Comparison of ENCODE assay signal across 8 mouse cellular contexts in genomic region chr2:35582341-35582941, GRCm38 (mm10). TPM values are rescaled to one million over a fixed set of nuclear protein-coding genes. Genes with fewer than 3 reads are reported as not detected.
A peak's percentile ranks its signal among the peaks of the same experiment; 100 is the strongest.
DNase-seq lines count a peak whose midpoint lies in the region; ATAC-seq and TF ChIP-seq lines count a peak whose summit lies in the region.

No protein-coding gene starts in this region.

- peak; percentile 53 for ATAC-seq in embryonic facial prominence, embryonic 15.5 days (ENCODE audit: insufficient number of reproducible peaks, low FRiP score, low TSS enrichment, low read depth)
- peak; percentile 48; the same call in 1 of the 2 replicates for ATAC-seq in heart, embryonic 13.5 days (ENCODE audit: extremely low read depth, insufficient number of reproducible peaks, low FRiP score, low TSS enrichment)
- ATAC-seq in kidney, embryonic 16.5 days (ENCODE audit: low FRiP score, low TSS enrichment) = peak; percentile 81
- ATAC-seq in liver, embryonic 14.5 days (ENCODE audit: insufficient read depth) = peak; percentile 62; the same call in 1 of the 2 replicates
- no peak for ATAC-seq in megakaryocyte-erythroid progenitor cell, adult 5-6 weeks (replicated peaks; ENCODE audit: low FRiP score, low TSS enrichment, poor library complexity, severe bottlenecking)

- H3K36me3 ChIP-seq in spleen, adult 2 months (ENCODE audit: control insufficient read depth, insufficient read depth, low read length) = no peaks in the 10 kb centered on the region
- no peaks in the 10 kb centered on the region for H3K36me3 ChIP-seq in embryonic facial prominence, embryonic 15.5 days
- H3K36me3 ChIP-seq in heart, embryonic 13.5 days = no peaks in the 10 kb centered on the region
- no peaks in the 10 kb centered on the region for H3K36me3 ChIP-seq in kidney, embryonic 16.5 days (ENCODE audit: insufficient read depth, low read length)
- H3K36me3 ChIP-seq in liver, embryonic 14.5 days (replicated peaks; ENCODE audit: control insufficient read depth, insufficient read depth, low read depth) = no peaks in the 10 kb centered on the region

- peak overlapping the region; percentile 50 for H3K9ac ChIP-seq in embryonic facial prominence, embryonic 15.5 days
- peak overlapping the region; percentile 93 for H3K9ac ChIP-seq in heart, embryonic 13.5 days
- peak overlapping the region; percentile 86 for H3K9ac ChIP-seq in kidney, embryonic 16.5 days (replicated peaks; ENCODE audit: low read length)
- no peak overlapping the region for H3K9ac ChIP-seq in liver, embryonic 14.5 days (replicated peaks)

- H3K27ac ChIP-seq in spleen, adult 2 months (ENCODE audit: insufficient read depth, low read length) = no peak overlapping the region
- H3K27ac ChIP-seq in embryonic facial prominence, embryonic 15.5 days (replicated peaks) = peak overlapping the region; percentile 82
- H3K27ac ChIP-seq in heart, embryonic 13.5 days (replicated peaks) = peak overlapping the region; percentile 98
- H3K27ac ChIP-seq in kidney, embryonic 16.5 days (ENCODE audit: low read length) = peak overlapping the region; percentile 84
- no peak overlapping the region for H3K27ac ChIP-seq in liver, embryonic 14.5 days
- no peak overlapping the region for H3K27ac ChIP-seq in olfactory bulb, adult 2 months (ENCODE audit: insufficient read depth, low read depth, low read length)

- peaks cover 12% of the 10 kb centered on the region for H3K27me3 ChIP-seq in spleen, adult 2 months (ENCODE audit: control insufficient read depth, insufficient read depth, low read length)
- no peaks in the 10 kb centered on the region for H3K27me3 ChIP-seq in embryonic facial prominence, embryonic 15.5 days
- H3K27me3 ChIP-seq in heart, embryonic 13.5 days (replicated peaks) = peaks cover 54% of the 10 kb centered on the region
- peaks cover 8% of the 10 kb centered on the region for H3K27me3 ChIP-seq in kidney, embryonic 16.5 days (ENCODE audit: insufficient read depth, low read length)
- H3K27me3 ChIP-seq in liver, embryonic 14.5 days (ENCODE audit: control insufficient read depth, insufficient read depth, low read length) = peaks cover 39% of the 10 kb centered on the region

- no peak for TF ChIP-seq CTCF in spleen, adult 2 months (IDR thresholded peaks at IDR 0.05; ENCODE audit: extremely low read depth, insufficient read depth, insufficient read length, insufficient replicate concordance)
- no peak for TF ChIP-seq CTCF in liver, embryonic 14.5 days (IDR thresholded peaks at IDR 0.05; ENCODE audit: low read depth)
- no peak for TF ChIP-seq CTCF in olfactory bulb, adult 2 months (IDR thresholded peaks at IDR 0.05; ENCODE audit: insufficient read depth, low read depth, low read length)

- no peak for TF ChIP-seq EP300 in liver, embryonic 14.5 days (IDR thresholded peaks at IDR 0.05; ENCODE audit: low read depth)

- H3K4me3 ChIP-seq in spleen, adult 2 months (ENCODE audit: extremely low read depth, insufficient read depth, insufficient read length) = peak overlapping the region; percentile 35; the same call in 1 of the 2 replicates
- H3K4me3 ChIP-seq in embryonic facial prominence, embryonic 15.5 days (replicated peaks) = peak overlapping the region; percentile 49
- peak overlapping the region; percentile 69 for H3K4me3 ChIP-seq in heart, embryonic 13.5 days
- peak overlapping the region; percentile 59 for H3K4me3 ChIP-seq in kidney, embryonic 16.5 days (ENCODE audit: low read length)
- H3K4me3 ChIP-seq in liver, embryonic 14.5 days (ENCODE audit: insufficient read depth in 1 of 2, low read depth in 2 of 2, low read length in 2 of 2) = peak overlapping the region; percentile 39 to 40; a peak in 3 of 4 replicates
- H3K4me3 ChIP-seq in olfactory bulb, adult 2 months (ENCODE audit: insufficient read depth, low read depth, low read length) = peak overlapping the region; percentile 38

- WGBS in spleen, adult 2 months = 3% methylated on average over 35 of the region's 46 CpGs
- under 1% methylated on average over 42 of the region's 46 CpGs for WGBS in embryonic facial prominence, embryonic 15.5 days
- WGBS in heart, embryonic 13.5 days = under 1% methylated on average over 46 of the region's 46 CpGs
- WGBS in kidney, embryonic 16.5 days = under 1% methylated on average over 46 of the region's 46 CpGs
- WGBS in liver, embryonic 14.5 days (ENCODE audit: insufficient replicate concordance) = 2% methylated on average over 43 of the region's 46 CpGs
- 3% methylated on average over 46 of the region's 46 CpGs for WGBS in olfactory bulb, adult 2 months

- peak overlapping the region; percentile 94 for H3K4me2 ChIP-seq in embryonic facial prominence, embryonic 15.5 days (replicated peaks)
- H3K4me2 ChIP-seq in heart, embryonic 13.5 days = peak overlapping the region; percentile 82
- peak overlapping the region; percentile 97 for H3K4me2 ChIP-seq in kidney, embryonic 16.5 days (replicated peaks; ENCODE audit: low read depth, low read length)
- peak overlapping the region; percentile 45 for H3K4me2 ChIP-seq in liver, embryonic 14.5 days (ENCODE audit: low read depth)

- peaks cover 3% of the 10 kb centered on the region for H3K4me1 ChIP-seq in spleen, adult 2 months (ENCODE audit: control insufficient read depth, insufficient read depth, insufficient read length)
- H3K4me1 ChIP-seq in embryonic facial prominence, embryonic 15.5 days = peaks cover 36% of the 10 kb centered on the region
- H3K4me1 ChIP-seq in heart, embryonic 13.5 days = peaks cover 71% of the 10 kb centered on the region
- peaks cover 19% of the 10 kb centered on the region for H3K4me1 ChIP-seq in kidney, embryonic 16.5 days (ENCODE audit: insufficient read depth, low read length)
- no peaks in the 10 kb centered on the region for H3K4me1 ChIP-seq in liver, embryonic 14.5 days (replicated peaks; ENCODE audit: control insufficient read depth in 2 of 2, insufficient read depth in 2 of 2, low read length in 1 of 2)
- peaks cover 19% of the 10 kb centered on the region for H3K4me1 ChIP-seq in olfactory bulb, adult 2 months (ENCODE audit: control insufficient read depth, insufficient read depth, low read length)

- DNase-seq in spleen, adult 2 months (ENCODE audit: low read depth in 1 of 2, low spot score in 2 of 2) = no peak
- DNase-seq in spleen, postnatal 4 days (ENCODE audit: low spot score in 2 of 2) = no peak
- no peak for DNase-seq in liver, embryonic 14.5 days (ENCODE audit: low read depth in 3 of 3, low spot score in 3 of 3)

- H3K9me3 ChIP-seq in embryonic facial prominence, embryonic 15.5 days (replicated peaks) = no peaks in the 10 kb centered on the region
- H3K9me3 ChIP-seq in heart, embryonic 13.5 days = no peaks in the 10 kb centered on the region
- no peaks in the 10 kb centered on the region for H3K9me3 ChIP-seq in kidney, embryonic 16.5 days (ENCODE audit: low read length)
- H3K9me3 ChIP-seq in liver, embryonic 14.5 days (ENCODE audit: control insufficient read depth, low read length) = no peaks in the 10 kb centered on the region

- no peak for TF ChIP-seq POLR2A in spleen, adult 2 months (IDR thresholded peaks at IDR 0.05; ENCODE audit: low read depth, low read length)
- no peak for TF ChIP-seq POLR2A in olfactory bulb, adult 2 months (IDR thresholded peaks at IDR 0.05; ENCODE audit: insufficient read depth, low read depth, low read length)

RNA-seq across cellular contexts. Expression of gene Dab2ip, which starts 24.4 kb away (rescaled TPM):
- polyA plus RNA-seq in spleen, adult 2 months (2012; rRNA removed) = 21.0 and 27.1 TPM in 2 replicates
- polyA plus RNA-seq in embryonic facial prominence, embryonic 15.5 days (2015; fragmentation: Nextera tagmentation; extraction: Ambion mirVana) = 67.9 and 72.0 TPM in 2 replicates
- 40.0 and 48.9 TPM in 2 replicates for polyA plus RNA-seq in heart, embryonic 13.5 days (2015; fragmentation: Nextera tagmentation; extraction: Ambion mirVana)
- 26.3 and 28.5 TPM in 2 replicates for polyA plus RNA-seq in kidney, embryonic 16.5 days (2015; fragmentation: Nextera tagmentation; extraction: Ambion mirVana)
- 3.9 and 4.0 TPM in 2 replicates for polyA plus RNA-seq in liver, embryonic 14.5 days (2012; rRNA removed)
- 3.2 and 3.6 TPM in 2 replicates for polyA plus RNA-seq in liver, embryonic 14.5 days (2014; fragmentation: Nextera tagmentation; extraction: Ambion mirVana)
- not detected in 2 replicates for polyA plus RNA-seq in olfactory bulb, adult 2 months (2012; ENCODE audit: insufficient read depth, insufficient read length, low replicate concordance, missing spikeins)
- 3.2 and 5.9 TPM in 2 replicates for total RNA-seq in megakaryocyte-erythroid progenitor cell, adult 5-6 weeks (2014; fragmentation: Nextera tagmentation)
- total RNA-seq in megakaryocyte-erythroid progenitor cell, adult 5-6 weeks (2017) = 3.2 TPM in 2 replicates

Comparison
In these comparisons a context has a peak if more than half of its experiments do, and no peak if none do; other contexts are left out.
1. H3K27ac ChIP-seq: peak in embryonic facial prominence, embryonic 15.5 days (single experiment), heart, embryonic 13.5 days (single experiment) and kidney, embryonic 16.5 days (single experiment); none in spleen, adult 2 months (single experiment), liver, embryonic 14.5 days (single experiment) and olfactory bulb, adult 2 months (single experiment).
2. H3K4me2 ChIP-seq: peak in every context shown above with its lines; median percentile 97 in kidney, embryonic 16.5 days; 94 in embryonic facial prominence, embryonic 15.5 days; 82 in heart, embryonic 13.5 days; 45 in liver, embryonic 14.5 days.
3. Peak in every context shown above with its lines, with median percentiles within 50 percentile points of each other: H3K4me3 ChIP-seq.